Mouse (Mus musculus): ENCODE data around the gene Cdh18.
"Not testable (repeated sequence)": the region's sequence is repeated elsewhere in the genome, so short reads cannot be mapped to it uniquely, and the experiment has no call there.

The Cdh18 gene

DNA sequence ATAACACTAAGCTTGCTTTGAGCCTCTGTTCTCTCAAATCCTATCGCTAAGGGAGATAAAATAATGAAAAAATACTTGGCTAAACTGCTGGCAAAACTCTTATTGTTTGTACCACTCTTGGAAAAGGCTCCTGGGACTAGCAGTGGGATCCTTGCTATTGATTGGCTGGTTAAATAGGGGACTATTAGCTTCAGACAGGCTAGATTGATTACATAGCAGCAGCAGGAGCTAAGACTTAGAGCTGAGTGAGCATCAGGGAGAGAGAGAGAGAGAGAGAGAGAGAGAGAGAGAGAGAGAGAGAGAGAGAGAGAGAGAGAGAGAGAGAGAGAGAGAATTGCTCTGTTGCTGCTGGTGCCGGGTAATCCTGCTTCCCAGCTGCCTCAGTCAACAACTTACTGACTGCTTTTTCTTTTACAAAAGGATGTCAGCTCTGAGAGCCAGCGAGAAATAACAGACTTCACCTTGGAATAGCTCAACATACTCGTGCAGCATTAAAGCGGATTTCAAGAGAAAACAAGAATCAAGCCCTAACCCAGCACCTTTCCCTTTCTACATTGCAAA lies at the start of gene Cdh18:
Gene Cdh18, plus strand, starts transcription at position 312 of the 561 bp plus-strand sequence.
- DNase-seq, result no peak

DNA sequence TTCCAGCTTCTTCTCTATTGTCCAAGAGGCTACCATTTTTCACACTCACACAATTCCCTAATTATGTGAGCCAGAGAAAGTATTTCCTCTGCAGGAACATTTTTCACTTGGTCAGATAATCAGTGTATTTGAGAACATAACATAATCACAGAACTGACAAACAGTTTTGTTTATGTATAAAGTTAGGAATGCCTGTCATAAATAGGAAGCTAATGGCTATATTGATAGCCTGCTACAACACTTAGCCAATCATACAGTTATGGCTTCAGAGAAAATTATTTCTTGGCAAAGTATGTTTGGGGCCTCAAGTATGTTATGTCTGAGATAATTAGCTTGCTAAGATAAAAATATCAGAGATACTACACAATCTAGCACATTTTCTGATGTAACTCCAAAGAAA lies 37.6 kb upstream of the Cdh18 start:
- DNase-seq, result no peak

DNA sequence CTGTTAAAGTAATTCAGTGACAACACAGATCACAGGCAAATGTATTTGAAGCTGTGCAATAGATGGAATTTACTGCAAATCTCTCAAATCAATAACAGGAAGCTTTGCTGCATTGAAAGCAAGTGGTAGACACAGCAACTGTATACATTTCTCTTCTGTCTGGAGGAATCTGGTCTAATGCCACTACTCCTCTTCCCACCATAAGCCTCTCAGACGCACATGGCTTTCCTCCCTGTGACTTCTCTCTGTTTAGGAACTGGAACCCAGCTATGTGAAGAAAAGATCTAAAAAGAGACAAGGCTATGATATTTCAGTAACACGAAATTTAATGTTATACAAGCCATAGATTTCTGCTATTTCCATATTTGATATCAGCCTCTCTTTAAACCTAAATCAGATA lies 13.0 kb upstream of the Cdh18 start:
- DNase-seq, result no peak

DNA sequence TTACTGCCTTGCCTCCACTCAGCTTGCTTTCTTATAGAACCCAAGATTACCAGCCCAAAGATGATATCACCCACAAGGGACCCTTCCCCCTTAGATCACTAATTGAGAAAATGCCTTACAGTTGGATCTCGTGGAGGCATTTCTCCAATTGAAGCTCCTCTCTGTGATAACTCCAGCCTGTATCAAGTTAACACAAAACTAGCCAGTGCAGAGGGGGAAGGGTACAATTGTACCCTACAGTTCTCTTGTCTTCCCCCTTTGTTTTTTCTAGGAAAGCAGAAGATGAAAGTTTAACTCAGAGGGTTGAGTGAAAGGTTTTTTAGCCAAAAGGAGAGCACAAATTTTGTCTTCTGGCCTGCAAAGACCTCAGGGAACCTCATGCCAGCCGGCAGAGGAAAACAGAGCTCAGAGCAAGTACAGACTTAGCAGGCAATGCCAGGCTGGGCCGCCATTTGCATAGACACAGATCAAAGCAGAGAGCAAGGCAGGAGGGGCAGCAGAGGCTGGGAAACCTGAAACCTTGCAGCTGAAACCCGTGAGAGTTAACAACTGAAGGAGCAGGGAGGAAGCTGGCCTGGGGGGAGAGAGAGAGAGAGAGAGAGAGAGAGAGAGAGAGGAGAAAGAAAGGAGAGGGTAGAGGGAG lies 29.3 kb downstream of the Cdh18 start:
- no peak for DNase-seq

DNA sequence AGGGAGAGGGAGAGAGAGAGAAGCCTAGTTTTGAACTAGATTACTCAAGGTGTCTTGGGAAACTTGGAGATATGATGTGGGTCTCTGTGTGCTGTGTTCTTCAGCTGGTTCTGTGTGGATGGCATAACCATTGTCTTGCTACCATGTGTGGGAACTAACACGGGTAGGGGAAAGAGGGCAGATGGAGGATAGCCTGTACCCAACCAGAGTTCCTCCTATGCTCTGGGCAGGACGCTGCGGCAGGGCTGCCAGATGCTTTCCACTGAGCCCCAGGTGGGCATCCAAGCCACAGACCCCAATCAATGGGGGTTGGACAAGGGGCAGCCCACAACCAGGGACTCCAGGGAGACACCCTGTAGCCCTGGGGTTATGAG lies 29.8 kb downstream of the Cdh18 start:
- DNase-seq, result no peak

DNA sequence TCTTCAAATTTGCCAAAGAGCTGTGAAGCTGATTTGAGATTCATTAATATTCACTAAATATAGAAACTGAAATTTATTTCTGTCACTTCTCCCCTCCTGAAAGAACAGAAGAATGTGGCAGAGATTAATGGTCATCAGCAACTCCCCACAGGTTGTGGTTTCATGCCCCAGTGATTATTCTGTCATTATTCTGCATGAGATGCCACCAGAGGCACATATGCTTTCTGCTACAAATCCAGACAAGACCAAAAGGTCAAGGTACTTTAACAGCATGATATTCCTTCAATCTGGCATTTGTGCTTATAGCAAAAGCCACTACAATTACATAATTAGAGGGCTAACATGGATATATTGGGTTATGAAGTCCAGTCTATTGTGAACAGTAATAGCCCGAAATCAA lies 35.8 kb downstream of the Cdh18 start:
- no peak for DNase-seq

DNA sequence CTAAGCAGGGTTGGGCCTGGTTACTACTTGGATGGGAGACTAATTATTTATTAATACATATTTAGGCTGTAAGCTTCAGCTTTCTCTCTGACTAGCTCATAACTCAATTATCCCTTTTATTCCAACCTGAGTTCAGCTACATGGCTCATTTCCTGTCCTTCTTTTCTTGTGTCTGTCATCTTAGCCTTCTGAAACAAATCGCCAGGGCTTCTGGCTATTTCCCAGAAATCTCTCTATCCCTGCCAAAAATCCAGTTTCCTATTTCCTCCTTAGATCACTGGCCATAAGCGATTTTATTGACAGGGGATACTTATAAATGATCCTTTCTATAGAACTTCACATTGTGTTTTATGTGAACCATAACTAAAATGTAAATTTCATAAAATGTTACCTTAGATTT lies 167.6 kb downstream of the Cdh18 start:
- DNase-seq, result no peak

DNA sequence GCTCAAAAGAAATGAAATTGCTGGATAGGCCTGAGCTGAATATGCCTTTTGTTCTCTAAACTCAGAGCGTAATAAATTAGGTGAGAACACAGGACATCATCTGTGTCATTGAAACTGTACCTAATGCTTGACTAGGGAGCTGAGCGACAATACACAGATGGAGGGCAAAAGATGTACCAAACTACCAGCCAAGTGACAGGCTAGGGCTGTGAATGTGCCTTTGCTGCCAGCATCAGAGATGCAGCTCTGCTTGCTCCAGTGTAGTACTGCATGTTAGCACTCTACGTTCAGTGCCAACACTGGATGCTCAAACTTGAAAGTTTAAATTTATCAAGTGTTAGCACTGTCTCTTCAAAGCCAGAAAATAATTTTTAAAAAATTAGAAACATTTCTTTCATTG lies 168.9 kb downstream of the Cdh18 start:
- DNase-seq, result no peak

DNA sequence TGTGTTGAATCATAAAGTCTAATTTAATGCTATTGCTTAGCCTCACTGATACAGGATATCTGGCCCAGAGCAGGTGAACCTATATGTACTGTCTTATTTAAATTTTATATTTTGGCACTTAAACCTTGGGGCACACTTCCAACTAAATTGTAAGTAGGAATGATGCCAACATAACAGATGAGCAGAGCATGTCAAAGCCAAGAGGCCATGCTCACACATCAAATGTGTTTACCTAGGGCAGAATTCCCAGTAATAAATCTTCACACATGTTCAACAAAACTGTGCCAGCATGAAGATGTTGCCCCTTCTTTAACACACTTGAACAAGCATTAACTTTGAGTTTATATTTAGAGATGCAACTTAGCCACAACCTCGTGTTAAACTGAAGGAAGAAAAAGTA lies 177.8 kb downstream of the Cdh18 start:
- no peak for DNase-seq

DNA sequence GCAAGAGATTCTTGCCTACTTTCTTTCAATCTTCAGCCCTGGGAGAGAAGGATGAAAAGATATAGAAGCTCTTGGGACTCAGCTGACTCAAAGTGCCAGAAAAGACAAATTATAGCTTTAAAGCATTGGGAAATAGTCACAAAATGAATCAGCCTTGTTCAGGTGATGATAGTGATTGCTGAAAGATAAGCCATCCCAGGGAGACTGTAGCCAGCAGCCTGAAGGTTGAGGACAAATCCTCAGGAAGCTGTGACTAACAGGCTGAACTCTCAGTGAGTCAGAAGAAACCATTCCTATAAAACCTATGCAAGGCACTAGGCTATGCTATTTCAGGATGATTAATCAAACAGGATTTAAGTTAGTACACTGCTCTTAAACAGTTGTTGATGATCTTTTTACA lies 184.2 kb downstream of the Cdh18 start:
- DNase-seq, result no peak

DNA sequence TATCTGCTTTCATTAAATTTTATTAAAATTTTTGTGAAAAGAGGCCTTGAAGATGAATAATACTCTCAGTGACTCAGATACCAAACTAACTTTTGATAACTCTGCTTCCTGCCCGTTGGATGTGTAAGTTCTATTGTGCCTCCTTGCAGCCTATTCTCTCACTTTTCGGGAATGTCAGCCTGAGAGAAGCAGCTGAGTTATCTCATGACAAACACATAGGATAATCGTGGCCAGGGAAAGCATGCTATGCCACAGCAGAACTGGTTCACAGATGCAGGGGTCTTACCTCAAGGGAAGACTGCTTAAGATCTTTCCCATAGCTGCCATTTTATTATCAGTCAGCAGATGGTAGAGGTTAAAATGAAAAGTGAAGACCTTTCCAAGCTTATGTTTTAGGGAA lies 187.3 kb downstream of the Cdh18 start:
- DNase-seq, result no peak

DNA sequence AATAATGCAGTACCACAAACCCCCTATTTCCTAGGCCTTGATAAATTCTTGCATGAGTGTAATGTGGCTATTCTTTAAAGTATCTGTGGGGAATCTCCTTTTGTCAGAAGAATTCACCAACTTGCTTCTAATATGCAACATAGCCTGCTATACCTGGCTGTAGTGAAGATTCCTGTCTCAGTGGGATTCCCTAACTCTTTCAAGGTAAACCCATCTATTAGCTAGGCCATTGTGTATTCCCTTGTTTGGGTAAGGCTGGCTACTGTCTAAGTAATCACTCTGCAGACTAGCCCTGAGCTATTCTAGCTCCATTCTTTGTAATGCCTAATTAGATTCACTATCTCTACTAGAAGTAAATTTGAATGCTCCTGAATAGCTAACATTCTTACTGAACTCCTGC lies 212.4 kb downstream of the Cdh18 start:
- not testable (repeated sequence) for DNase-seq

DNA sequence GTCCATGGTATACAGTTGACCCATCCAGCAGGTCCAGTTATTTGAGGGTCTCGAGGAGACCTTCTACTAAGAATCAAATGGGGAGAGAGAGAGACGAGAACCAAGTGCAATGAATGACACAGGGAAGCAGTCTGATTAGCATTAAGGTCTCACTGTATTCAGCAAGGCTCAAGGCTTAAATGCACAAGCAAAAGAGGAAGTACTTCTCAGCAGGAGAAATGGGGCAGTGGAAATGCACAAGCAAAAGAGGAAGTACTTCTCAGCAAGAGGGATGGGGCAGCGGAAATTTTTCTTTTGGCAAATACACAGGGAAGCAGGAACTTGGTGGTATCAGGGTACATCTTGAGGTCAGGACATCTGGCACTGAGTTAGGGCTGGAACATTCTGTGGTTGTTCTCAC lies 217.8 kb downstream of the Cdh18 start:
- not testable (repeated sequence) for DNase-seq

DNA sequence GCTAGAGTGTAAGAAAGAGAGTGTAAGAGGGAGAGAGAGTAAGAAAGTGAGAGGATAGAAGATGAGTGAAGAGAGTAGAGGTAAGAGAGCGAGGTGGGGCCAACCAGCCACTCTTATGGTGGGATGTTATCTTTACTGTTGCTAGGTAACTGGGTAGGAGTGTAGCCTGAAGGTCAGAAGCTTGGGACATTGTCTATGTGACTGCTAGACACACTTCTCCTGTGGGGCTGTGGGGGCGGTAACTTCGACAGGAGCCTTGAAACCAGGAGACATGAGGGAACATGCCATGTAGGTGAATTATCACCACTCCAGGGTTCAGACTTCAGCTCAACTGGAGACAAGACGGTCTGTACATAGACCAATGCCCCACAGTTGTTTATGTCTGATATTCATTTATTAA lies 227.5 kb downstream of the Cdh18 start:
- DNase-seq, result no peak

DNA sequence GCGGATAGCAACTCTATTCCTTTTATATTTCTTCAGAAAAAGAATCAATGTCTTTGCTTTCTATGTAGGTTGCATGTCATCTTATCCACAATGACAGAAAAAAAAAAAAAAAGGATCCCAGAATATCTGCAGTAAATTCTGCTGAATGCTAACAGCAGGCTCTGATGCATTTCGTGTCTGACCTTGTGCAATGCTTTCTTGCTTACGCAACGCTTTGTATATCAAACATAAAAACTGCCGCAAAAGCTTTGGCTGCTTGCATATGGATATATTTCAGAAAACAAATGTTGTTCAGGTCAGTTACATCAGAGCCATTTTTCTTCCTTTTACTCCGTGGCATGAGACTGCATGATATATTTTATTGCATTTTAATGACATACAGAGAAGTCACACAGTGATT lies 240.9 kb downstream of the Cdh18 start:
- no peak for DNase-seq

DNA sequence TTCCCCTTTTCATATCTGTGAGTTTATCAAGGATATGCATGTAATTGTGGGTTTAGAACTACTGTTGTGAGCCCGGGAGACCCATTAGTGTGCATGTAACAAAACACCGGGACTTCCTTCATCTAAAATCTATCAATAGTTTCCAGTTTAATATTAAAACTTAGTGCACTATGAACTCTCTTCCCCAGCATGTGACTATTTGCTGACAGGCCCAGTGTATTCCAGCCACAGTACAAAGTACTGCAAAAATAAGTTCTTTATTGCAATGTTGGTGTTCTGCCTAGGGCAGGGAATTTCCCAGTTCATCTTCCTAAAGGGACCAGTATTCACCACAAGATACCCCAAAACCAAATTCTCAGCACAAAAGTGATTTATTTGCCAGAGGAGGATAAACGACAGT lies 243.0 kb downstream of the Cdh18 start:
- DNase-seq, result no peak

DNA sequence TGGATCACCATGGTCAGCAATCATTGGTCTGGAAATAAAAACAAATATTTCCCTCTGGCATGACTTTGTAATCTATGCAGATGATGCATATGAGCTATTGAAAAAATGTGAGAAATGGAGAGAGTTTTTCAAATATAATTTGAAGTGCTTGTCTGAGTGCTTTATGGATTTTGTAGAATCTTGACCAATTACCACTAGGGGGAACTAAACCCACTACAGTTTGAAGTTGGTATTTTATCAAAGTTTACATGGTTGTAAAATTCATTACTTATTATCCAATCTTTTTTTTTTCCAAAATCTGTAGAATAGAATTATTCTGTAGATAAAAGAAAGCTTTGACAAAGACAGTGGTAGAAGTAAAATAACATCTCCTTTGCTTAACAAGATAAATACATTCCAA lies 284.3 kb downstream of the Cdh18 start:
- DNase-seq, result no peak

DNA sequence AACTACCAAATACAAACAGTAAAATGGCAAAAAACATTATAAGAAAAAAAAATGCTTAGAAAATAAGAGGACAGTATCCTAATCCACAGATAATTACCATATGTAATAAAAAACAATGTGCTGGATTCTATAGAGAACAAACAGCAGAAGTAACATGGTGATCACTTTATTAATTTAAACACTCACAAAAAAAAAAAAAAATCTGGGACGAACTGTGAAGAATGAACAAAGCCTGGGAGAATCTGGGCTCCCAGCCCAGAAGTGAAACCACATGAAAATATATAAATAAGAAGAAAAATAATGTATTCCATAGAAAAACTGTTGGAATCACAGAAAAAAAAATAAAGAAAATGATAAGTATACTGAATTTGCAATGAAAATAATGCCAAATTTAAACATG lies 288.4 kb downstream of the Cdh18 start:
- DNase-seq, result no peak

DNA sequence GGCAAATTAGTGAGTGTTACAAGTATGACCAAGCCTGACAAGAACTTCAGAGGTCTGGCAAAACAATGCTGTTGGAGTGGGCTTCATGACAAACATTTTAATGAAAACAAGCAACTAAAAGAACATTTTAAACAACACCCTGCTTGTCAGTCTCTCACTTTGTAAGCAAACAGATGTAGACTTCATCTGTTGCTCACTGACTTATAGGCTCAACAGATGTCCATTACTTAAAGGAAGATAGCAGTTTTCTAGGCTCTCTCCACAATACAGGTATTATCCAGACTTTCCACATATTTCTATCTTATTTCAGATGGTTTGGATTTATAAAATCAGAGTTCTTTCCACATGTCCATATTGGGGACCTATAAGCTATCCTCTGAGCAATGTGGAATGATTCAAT lies 308.9 kb downstream of the Cdh18 start:
- no peak for DNase-seq

DNA sequence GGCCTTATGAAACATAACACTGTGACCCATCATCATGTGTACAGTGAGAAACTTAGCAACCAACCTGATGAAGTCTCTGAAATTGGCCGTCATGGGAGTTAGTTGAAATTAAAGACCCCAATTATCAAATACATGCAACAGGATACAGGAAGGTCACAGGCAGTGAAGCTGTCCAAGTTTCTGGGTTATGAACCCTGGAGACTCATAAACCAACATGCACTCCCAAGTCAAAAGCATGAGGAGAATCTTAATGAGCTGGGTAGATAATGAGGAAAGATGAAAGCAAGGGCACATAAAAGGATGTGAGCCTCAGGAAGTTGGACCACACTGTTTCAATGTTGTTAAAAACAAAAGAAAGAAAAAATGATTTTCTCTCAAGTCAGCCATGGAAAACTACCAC lies 321.9 kb downstream of the Cdh18 start:
- no peak for DNase-seq

DNA sequence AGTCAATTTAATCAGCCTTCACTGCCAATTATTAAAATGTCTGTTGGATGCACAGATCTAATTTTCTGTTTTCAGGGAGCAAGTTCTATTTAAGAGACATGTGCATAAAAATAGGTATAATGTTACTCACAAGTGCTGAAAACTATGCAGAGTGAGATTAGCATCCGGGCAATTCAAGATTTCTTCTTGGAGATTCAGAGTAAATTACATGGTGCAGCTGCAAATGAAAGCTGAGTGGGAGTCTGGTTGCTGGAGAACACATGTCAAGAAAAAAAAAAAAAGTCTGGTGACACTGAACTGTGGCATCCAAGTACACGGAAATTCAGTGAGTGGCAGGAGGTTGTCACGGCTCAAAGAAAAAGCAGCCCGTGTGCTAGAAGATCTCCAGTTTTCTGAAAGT lies 348.9 kb downstream of the Cdh18 start:
- no peak for DNase-seq

DNA sequence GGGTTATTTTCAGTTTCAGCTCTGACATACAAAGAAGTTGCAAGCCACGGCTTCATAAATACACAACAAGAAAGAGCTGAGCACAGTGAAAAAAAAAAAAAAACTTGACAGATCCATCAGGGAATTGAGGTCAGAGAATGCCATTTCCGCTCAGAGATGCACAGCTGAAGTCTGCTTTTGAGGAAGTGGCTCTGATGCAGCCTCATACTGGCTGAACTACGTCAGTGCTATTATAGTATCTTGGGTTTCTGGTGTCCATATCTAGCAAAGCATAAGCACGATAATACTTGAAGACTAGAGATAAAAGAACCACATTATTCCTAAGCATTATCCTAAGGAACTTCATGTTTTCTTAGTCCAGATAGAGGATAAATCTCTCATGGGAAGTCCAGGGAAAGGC lies 349.4 kb downstream of the Cdh18 start:
- DNase-seq, result no peak

DNA sequence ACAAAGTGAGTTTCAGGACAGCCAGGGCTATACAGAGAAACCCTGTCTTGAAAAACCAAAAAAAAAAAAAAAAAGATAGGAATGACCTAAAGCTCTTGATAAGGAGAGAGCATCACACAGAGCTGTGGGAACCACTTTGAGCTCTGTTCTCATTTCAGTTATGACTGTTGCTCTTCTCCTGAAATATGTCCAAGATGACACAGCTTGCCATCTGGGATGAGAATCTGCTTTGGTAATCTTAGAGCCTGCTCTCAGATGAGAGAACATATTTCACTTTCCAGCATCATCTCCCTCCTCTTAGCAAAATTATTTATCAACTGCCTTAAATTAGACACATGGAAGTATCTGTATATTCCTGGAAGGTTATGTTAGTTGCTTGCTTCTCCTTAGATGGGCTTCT lies 365.6 kb downstream of the Cdh18 start:
- DNase-seq, result no peak

DNA sequence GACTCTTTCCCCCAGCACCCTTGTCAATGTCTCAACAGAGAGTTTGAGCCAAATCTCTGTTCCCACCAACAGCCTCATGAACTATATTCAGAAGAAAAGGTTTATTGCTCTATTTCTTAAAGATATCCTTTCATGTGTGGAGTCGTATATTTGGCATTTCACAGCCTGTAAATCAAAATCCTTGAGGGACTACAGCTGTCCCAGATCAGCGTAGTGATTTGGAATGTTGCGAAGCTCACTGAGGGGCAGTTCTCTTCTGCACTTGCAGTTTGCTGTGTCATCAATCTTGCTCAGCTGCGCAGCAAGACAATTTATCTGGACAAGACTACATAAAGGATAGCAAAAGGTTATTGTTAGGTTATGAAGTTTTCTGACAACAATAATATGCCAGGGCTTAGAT lies 385.5 kb downstream of the Cdh18 start:
- no peak for DNase-seq

DNA sequence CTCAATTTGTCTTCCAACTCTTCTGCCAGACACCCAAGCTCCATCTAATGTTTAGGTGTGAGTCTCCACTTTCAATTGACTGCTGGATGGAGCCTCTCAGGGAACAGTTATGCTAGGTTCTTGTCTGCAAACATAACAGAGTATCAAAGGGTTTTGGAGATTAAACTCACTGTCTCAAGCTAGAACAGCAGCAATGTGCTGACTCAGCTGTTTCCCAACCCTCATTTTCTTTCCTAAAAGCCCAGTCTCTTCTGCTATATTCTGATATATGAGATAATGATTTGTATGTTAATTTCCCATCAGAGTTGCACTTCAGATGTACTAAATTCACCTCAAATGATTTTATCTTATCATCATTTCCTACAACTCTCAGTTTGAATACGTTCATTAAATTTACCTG lies 398.4 kb downstream of the Cdh18 start:
- DNase-seq, result no peak

DNA sequence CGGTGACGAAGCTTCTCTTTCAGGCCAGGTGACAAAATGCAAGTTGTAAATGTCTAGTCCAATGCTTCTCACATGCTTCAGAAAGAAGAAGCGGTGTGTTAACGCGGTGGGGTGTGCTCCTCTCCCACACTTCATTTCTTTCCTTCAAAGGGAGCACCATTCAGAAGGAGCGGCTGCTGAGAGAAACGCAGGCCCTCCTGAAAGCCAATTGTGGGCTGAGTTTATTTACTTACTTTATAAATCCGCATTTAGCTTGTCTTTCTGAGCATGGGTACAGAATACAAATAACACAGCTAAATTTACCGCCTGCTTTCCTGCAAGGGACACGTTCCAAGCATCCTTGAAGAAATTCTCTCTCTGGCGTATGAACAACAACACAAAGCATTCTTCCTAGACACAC lies 420.6 kb downstream of the Cdh18 start:
- DNase-seq, result no peak

All from thymus, postnatal 25 days (tissue).